Mouse (Mus musculus): ENCODE results near the gene Anxa2.
A peak's percentile ranks its signal among the peaks of the same experiment; 100 is the strongest.

Gene Anxa2

GRCm38 (mm10) chr9:69459876-69460275 is 6.5 kb downstream of the Anxa2 start:
- no peak for DNase-seq

GRCm38 (mm10) chr9:69463046-69463445 is 9.6 kb downstream of the Anxa2 start:
- no peak for DNase-seq

GRCm38 (mm10) chr9:69464109-69464756 is 10.8 kb downstream of the Anxa2 start:
- no peak for DNase-seq

- DNase-seq = no peak
These were observed 12.7 kb downstream of the Anxa2 start for GRCm38 (mm10) chr9:69466098-69466497.

GRCm38 (mm10) chr9:69467310-69467939 is 14.0 kb downstream of the Anxa2 start:
- DNase-seq = no peak

GRCm38 (mm10) chr9:69468991-69469390 is 15.6 kb downstream of the Anxa2 start:
- no peak for DNase-seq

GRCm38 (mm10) chr9:69470362-69470761 is 16.9 kb downstream of the Anxa2 start:
- no peak for DNase-seq

GRCm38 (mm10) chr9:69470921-69471320 is 17.5 kb downstream of the Anxa2 start:
- no peak for DNase-seq

GRCm38 (mm10) chr9:69472724-69473123 is 19.3 kb downstream of the Anxa2 start:
- no peak for DNase-seq

- DNase-seq = no peak
These were observed 22.5 kb downstream of the Anxa2 start for GRCm38 (mm10) chr9:69475873-69476272.

- no peak for DNase-seq
These were observed 23.9 kb downstream of the Anxa2 start for GRCm38 (mm10) chr9:69477195-69477823.

- no peak for DNase-seq
These were observed 24.4 kb downstream of the Anxa2 start for GRCm38 (mm10) chr9:69477824-69478222.

GRCm38 (mm10) chr9:69480344-69480743 is 26.9 kb downstream of the Anxa2 start:
- peak; percentile 72 to 79 for DNase-seq

- no peak for DNase-seq
These were observed 30.4 kb downstream of the Anxa2 start for GRCm38 (mm10) chr9:69483811-69484210.

- no peak for DNase-seq
These were observed 32.7 kb downstream of the Anxa2 start for GRCm38 (mm10) chr9:69486140-69486539.

- DNase-seq = no peak
These were observed 35.1 kb downstream of the Anxa2 start for GRCm38 (mm10) chr9:69488510-69488909.

- DNase-seq = peak in 1 of 2 experiments; percentile 5
These were observed 35.6 kb downstream of the Anxa2 start for GRCm38 (mm10) chr9:69488972-69489371.

GRCm38 (mm10) chr9:69492809-69493208 is 39.4 kb downstream of the Anxa2 start:
- no peak for DNase-seq

GRCm38 (mm10) chr9:69502504-69502903 is 49.1 kb downstream of the Anxa2 start:
- peak; percentile 48 to 63 for DNase-seq

- DNase-seq = peak; percentile 14 to 25
These were observed 52.2 kb downstream of the Anxa2 start for GRCm38 (mm10) chr9:69505611-69506010.

GRCm38 (mm10) chr9:69507206-69507605 is 53.8 kb downstream of the Anxa2 start:
- no peak for DNase-seq

GRCm38 (mm10) chr9:69508016-69508415 is 54.6 kb downstream of the Anxa2 start:
- no peak for DNase-seq

GRCm38 (mm10) chr9:69511881-69512590 is 58.6 kb downstream of the Anxa2 start:
- DNase-seq = no peak

GRCm38 (mm10) chr9:69512726-69513125 is 59.3 kb downstream of the Anxa2 start:
- DNase-seq = no peak

Data from cerebellum, adult 18-20 months (tissue).